Mouse (Mus musculus): ENCODE results near the gene Fezf1. TPM values are rescaled to one million over a fixed set of nuclear protein-coding genes. Genes with fewer than 3 reads are reported as not detected.

Fezf1 gene
- polyA plus RNA-seq (2014; fragmentation: Nextera tagmentation; extraction: Ambion mirVana), result 11.2 and 12.0 TPM in 2 replicates

DNA sequence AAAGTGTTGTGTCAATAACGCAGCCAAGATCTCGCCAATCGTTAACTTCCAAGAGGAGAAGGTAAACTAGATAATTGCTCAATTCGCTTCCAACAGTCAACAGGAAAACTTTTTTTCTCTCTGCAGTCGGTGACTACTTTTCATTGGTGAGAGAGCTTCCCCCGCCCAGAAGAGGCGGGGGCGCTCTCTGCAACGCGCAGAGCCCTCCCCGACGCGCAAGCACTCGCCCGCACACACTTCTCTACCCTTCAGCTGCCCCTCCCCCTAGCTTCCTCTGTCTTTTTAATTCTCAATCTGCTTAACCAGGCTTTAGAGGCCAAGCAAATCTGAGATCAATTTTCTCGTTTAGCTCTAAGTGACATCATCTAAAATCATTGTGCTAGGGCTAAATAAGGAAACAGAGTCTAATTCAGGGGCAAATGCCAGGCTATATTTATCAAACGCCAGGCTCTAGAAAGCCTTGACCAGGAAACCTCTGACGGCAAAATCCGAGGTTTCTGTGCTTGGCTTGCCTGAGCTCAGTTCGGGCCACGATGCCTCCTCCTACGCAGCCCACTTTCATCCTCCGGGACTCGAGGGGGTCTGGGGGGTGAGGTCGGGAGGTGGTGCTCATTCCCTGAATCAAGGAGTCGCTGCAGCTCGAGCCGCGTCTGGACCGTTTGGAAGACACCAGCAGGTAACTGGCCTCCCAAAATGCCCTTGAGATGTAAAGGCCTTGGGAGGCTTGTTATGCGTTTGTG lies at the start of gene Fezf1:
Gene Fezf1, minus strand, starts transcription at position 50 of the 740 bp plus-strand sequence.
- Histone ChIP-seq H3K9ac (ENCODE audit: low read length) (peak within 1 kb of the TSS; percentile 58), H3K9me3 (replicated peaks; ENCODE audit: control insufficient read depth, low read length) (no peaks in the 10 kb centered on the region), H3K27me3 (replicated peaks; ENCODE audit: control insufficient read depth, insufficient read depth, low read length) (peaks cover 65% of the 10 kb centered on the region), H3K4me1 (ENCODE audit: control insufficient read depth, insufficient read depth, low read length) (peaks cover 12% of the 10 kb centered on the region), H3K36me3 (ENCODE audit: control insufficient read depth, insufficient read depth, low read length) (no peaks in the 10 kb centered on the region), H3K27ac (ENCODE audit: low read depth, low read length) (peak within 1 kb of the TSS; percentile 58), H3K4me3 (ENCODE audit: low read depth, low read length) (peak within 1 kb of the TSS; percentile 38), H3K4me2 (ENCODE audit: low read length) (peak within 1 kb of the TSS; percentile 68)
- DNase-seq (ENCODE audit: low spot score) (peak; percentile 64), ATAC-seq (no peak)
- under 1% methylated on average over 31 of the region's 31 CpGs for WGBS

GRCm38 (mm10) chr6:23294685-23295084 lies 46.5 kb upstream of the Fezf1 start:
- DNase-seq (ENCODE audit: low spot score) (peak; percentile 38), ATAC-seq (peak; percentile 37; the same call in 1 of the 2 replicates)
- no peak overlapping the region for H3K9ac ChIP-seq (ENCODE audit: low read length)
- no peaks in the 10 kb centered on the region for H3K9me3 ChIP-seq (replicated peaks; ENCODE audit: control insufficient read depth, low read length)
- WGBS, result 83% methylated on average over 4 of the region's 4 CpGs
- H3K27me3 ChIP-seq (replicated peaks; ENCODE audit: control insufficient read depth, insufficient read depth, low read length), result peaks cover 3% of the 10 kb centered on the region; the same call in 1 of the 2 replicates
- H3K4me1 ChIP-seq (ENCODE audit: control insufficient read depth, insufficient read depth, low read length), result no peaks in the 10 kb centered on the region
- no peak overlapping the region for H3K4me2 ChIP-seq (ENCODE audit: low read length)
- no peaks in the 10 kb centered on the region for H3K36me3 ChIP-seq (ENCODE audit: control insufficient read depth, insufficient read depth, low read length)
- H3K27ac ChIP-seq (ENCODE audit: low read depth, low read length), result no peak overlapping the region
- H3K4me3 ChIP-seq (ENCODE audit: low read depth, low read length), result no peak overlapping the region

DNA sequence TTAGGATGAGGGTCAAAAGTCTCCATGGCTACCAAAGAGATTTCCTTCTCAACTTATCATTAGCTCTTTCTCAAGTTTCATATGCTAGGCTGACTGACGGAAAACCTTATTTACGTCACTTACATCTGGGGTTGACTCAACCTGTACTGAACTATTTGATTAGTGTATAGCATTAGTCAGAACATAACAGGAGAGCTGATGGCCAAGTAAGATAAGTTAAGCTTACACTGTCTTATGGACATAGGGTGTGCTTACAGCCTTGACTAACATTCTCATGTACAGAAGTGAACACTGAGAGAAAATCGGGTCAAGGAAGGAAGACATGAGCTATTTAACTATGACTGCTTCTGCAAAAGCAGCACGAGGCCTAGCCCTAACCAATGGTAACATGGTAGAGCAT lies 40.6 kb upstream of the Fezf1 start:
- 96% methylated on average over 4 of the region's 4 CpGs for WGBS
- ATAC-seq, result no peak

DNA sequence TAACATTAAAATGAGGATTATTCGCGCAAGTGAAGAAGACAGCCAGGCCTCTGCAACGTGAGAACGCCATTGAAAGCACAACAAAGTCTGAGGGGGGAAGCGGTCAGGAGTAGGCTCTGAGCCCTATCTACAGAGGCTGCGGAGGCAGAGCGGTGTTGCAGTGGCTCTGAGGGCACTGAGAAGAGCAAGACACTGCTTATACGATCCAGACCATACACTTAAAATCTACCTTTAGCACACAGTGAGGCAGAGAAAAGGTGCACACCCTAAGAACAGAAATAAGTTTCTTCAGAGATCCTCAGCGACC lies 33.3 kb upstream of the Fezf1 start:
- no peaks in the 10 kb centered on the region for H3K9me3 ChIP-seq (replicated peaks; ENCODE audit: control insufficient read depth, low read length)
- H3K27me3 ChIP-seq (replicated peaks; ENCODE audit: control insufficient read depth, insufficient read depth, low read length), result peaks cover 27% of the 10 kb centered on the region
- no peak overlapping the region for H3K4me3 ChIP-seq (ENCODE audit: low read depth, low read length)
- peaks cover 15% of the 10 kb centered on the region for H3K4me1 ChIP-seq (ENCODE audit: control insufficient read depth, insufficient read depth, low read length)
- 3% methylated on average over 9 of the region's 9 CpGs for WGBS
- ATAC-seq, result peak; percentile 55
- no peaks in the 10 kb centered on the region for H3K36me3 ChIP-seq (ENCODE audit: control insufficient read depth, insufficient read depth, low read length)
- no peak for DNase-seq (ENCODE audit: low spot score)
- H3K9ac ChIP-seq (ENCODE audit: low read length), result no peak overlapping the region
- peak overlapping the region; percentile 16 for H3K4me2 ChIP-seq (ENCODE audit: low read length)
- H3K27ac ChIP-seq (ENCODE audit: low read depth, low read length), result no peak overlapping the region

More for the DNA sequence above, 40.6 kb upstream of the Fezf1 start:
- no peaks in the 10 kb centered on the region for H3K9me3 ChIP-seq (replicated peaks; ENCODE audit: control insufficient read depth, low read length)
- H3K4me3 ChIP-seq (ENCODE audit: low read depth, low read length), result no peak overlapping the region
- no peak overlapping the region for H3K27ac ChIP-seq (ENCODE audit: low read depth, low read length)
- H3K27me3 ChIP-seq (replicated peaks; ENCODE audit: control insufficient read depth, insufficient read depth, low read length), result peaks cover 3% of the 10 kb centered on the region; the same call in 1 of the 2 replicates
- H3K9ac ChIP-seq (ENCODE audit: low read length), result no peak overlapping the region
- H3K36me3 ChIP-seq (ENCODE audit: control insufficient read depth, insufficient read depth, low read length), result no peaks in the 10 kb centered on the region
- no peak overlapping the region for H3K4me2 ChIP-seq (ENCODE audit: low read length)
- no peak for DNase-seq (ENCODE audit: low spot score)
- H3K4me1 ChIP-seq (ENCODE audit: control insufficient read depth, insufficient read depth, low read length), result no peaks in the 10 kb centered on the region

DNA sequence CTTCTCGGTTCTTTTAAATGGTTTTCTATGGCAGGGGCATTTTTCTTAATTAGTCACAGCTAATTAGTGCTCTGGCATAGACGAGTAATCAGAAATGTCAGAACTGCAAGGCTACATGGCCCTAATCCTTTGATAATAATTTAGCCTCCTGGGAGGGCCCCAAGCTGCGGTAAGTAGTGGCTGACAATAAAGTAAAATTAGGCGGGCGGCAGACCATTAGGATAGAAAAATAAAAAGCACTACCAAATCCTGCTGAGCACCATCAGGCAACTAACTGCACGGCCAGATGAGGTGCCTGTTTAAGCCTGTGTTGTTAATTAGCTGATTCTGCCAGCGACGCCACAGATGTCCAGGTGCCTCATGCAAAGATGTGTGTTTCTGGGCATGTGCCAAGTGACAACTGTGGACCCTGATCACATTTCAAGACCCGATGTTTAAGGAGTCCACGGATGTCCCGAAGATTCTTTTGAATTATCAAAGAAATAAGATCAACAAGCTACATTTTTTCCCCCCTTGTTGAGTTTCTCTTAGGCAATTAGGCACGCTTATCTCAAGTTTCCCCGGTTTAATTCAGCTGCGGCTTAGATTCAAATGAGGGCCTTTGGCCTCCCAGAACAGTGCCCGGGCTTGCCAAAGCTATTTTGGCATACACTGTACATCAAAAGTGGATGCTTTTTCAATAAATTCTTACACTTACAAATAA lies 32.8 kb upstream of the Fezf1 start:
- peaks cover 15% of the 10 kb centered on the region for H3K4me1 ChIP-seq (ENCODE audit: control insufficient read depth, insufficient read depth, low read length)
- H3K4me3 ChIP-seq (ENCODE audit: low read depth, low read length), result no peak overlapping the region
- ATAC-seq (peak; percentile 96), DNase-seq (ENCODE audit: low spot score) (peak; percentile 94)
- no peaks in the 10 kb centered on the region for H3K9me3 ChIP-seq (replicated peaks; ENCODE audit: control insufficient read depth, low read length)
- H3K4me2 ChIP-seq (ENCODE audit: low read length), result peak overlapping the region; percentile 16
- no peaks in the 10 kb centered on the region for H3K36me3 ChIP-seq (ENCODE audit: control insufficient read depth, insufficient read depth, low read length)
- no peak overlapping the region for H3K27ac ChIP-seq (ENCODE audit: low read depth, low read length)
- H3K9ac ChIP-seq (ENCODE audit: low read length), result no peak overlapping the region
- peaks cover 27% of the 10 kb centered on the region for H3K27me3 ChIP-seq (replicated peaks; ENCODE audit: control insufficient read depth, insufficient read depth, low read length)
- WGBS, result 1% methylated on average over 15 of the region's 15 CpGs

GRCm38 (mm10) chr6:23273483-23273882 lies 25.3 kb upstream of the Fezf1 start:
- Histone ChIP-seq H3K9me3 (replicated peaks; ENCODE audit: control insufficient read depth, low read length) (no peaks in the 10 kb centered on the region), H3K36me3 (ENCODE audit: control insufficient read depth, insufficient read depth, low read length) (no peaks in the 10 kb centered on the region), H3K27me3 (replicated peaks; ENCODE audit: control insufficient read depth, insufficient read depth, low read length) (peaks cover 43% of the 10 kb centered on the region), H3K4me1 (ENCODE audit: control insufficient read depth, insufficient read depth, low read length) (peaks cover 12% of the 10 kb centered on the region), H3K4me3 (ENCODE audit: low read depth, low read length) (no peak overlapping the region), H3K4me2 (ENCODE audit: low read length) (peak overlapping the region; percentile 34; the same call in 1 of the 2 replicates), H3K27ac (ENCODE audit: low read depth, low read length) (no peak overlapping the region), H3K9ac (ENCODE audit: low read length) (no peak overlapping the region)
- ATAC-seq (peak; percentile 13; the same call in 1 of the 2 replicates), DNase-seq (ENCODE audit: low spot score) (no peak)
- WGBS, result 17% methylated on average over 4 of the region's 4 CpGs

DNA sequence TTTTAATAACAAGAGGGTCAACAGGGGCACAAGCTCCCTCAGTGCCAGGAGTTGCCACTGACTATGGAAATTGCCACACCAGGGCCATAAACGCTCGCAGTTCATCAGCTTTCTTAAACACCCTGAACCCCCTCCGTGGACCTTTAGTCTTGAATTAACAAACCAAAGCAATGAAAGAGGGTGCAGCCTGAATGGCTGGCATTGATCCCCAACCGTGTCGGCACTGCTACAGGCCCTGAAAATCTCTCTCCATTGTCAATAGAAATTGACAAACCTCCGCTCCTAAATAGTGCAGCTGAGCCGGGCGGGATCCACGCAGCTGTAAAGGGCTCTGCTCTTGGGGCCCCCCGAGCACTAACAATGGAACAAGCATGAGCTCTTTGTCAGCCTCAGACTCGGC lies 24.8 kb upstream of the Fezf1 start:
- Histone ChIP-seq H3K4me2 (ENCODE audit: low read length) (peak overlapping the region; percentile 34), H3K9ac (ENCODE audit: low read length) (no peak overlapping the region), H3K4me3 (ENCODE audit: low read depth, low read length) (no peak overlapping the region), H3K27ac (ENCODE audit: low read depth, low read length) (no peak overlapping the region), H3K27me3 (replicated peaks; ENCODE audit: control insufficient read depth, insufficient read depth, low read length) (peaks cover 39% of the 10 kb centered on the region), H3K4me1 (ENCODE audit: control insufficient read depth, insufficient read depth, low read length) (peaks cover 12% of the 10 kb centered on the region), H3K9me3 (replicated peaks; ENCODE audit: control insufficient read depth, low read length) (no peaks in the 10 kb centered on the region), H3K36me3 (ENCODE audit: control insufficient read depth, insufficient read depth, low read length) (no peaks in the 10 kb centered on the region)
- DNase-seq (ENCODE audit: low spot score) (peak; percentile 75), ATAC-seq (peak; percentile 86)
- under 1% methylated on average over 11 of the region's 11 CpGs for WGBS

DNA sequence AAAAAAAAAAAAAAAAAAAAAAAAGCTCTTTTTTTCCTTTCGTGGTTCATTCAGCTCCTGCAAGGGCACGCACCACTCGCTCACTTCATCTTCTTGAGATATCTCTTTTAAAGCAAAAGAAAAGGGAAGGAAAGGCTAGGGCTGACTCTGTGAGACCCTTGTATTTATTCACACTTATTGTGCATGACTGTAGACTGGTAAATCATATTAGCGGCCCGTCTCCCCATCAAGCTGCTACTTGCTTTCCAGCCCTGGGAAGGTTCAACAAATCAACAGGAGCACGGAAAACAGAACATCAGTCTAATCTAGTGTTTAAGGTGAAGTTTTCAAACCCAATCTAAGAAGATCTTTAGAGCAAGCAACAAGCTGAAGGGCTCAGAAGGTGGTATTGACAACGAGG lies 24.4 kb upstream of the Fezf1 start:
- 12% methylated on average over 7 of the region's 7 CpGs for WGBS
- H3K36me3 ChIP-seq (ENCODE audit: control insufficient read depth, insufficient read depth, low read length), result no peaks in the 10 kb centered on the region
- H3K9ac ChIP-seq (ENCODE audit: low read length), result no peak overlapping the region
- H3K27me3 ChIP-seq (replicated peaks; ENCODE audit: control insufficient read depth, insufficient read depth, low read length), result peaks cover 42% of the 10 kb centered on the region
- peak overlapping the region; percentile 34 for H3K4me2 ChIP-seq (ENCODE audit: low read length)
- ATAC-seq (peak; percentile 30; the same call in 1 of the 2 replicates), DNase-seq (ENCODE audit: low spot score) (peak; percentile 37)
- H3K4me1 ChIP-seq (ENCODE audit: control insufficient read depth, insufficient read depth, low read length), result peaks cover 12% of the 10 kb centered on the region
- H3K27ac ChIP-seq (ENCODE audit: low read depth, low read length), result no peak overlapping the region
- no peaks in the 10 kb centered on the region for H3K9me3 ChIP-seq (replicated peaks; ENCODE audit: control insufficient read depth, low read length)
- no peak overlapping the region for H3K4me3 ChIP-seq (ENCODE audit: low read depth, low read length)

- Histone ChIP-seq H3K4me3 (ENCODE audit: low read depth, low read length) (peak overlapping the region; percentile 13; the same call in 1 of the 2 replicates), H3K9ac (ENCODE audit: low read length) (peak overlapping the region; percentile 38; the same call in 1 of the 2 replicates), H3K4me2 (ENCODE audit: low read length) (peak overlapping the region; percentile 41), H3K4me1 (ENCODE audit: control insufficient read depth, insufficient read depth, low read length) (peaks cover 8% of the 10 kb centered on the region), H3K36me3 (ENCODE audit: control insufficient read depth, insufficient read depth, low read length) (no peaks in the 10 kb centered on the region), H3K27ac (ENCODE audit: low read depth, low read length) (no peak overlapping the region), H3K27me3 (replicated peaks; ENCODE audit: control insufficient read depth, insufficient read depth, low read length) (peaks cover 75% of the 10 kb centered on the region), H3K9me3 (replicated peaks; ENCODE audit: control insufficient read depth, low read length) (no peaks in the 10 kb centered on the region)
- WGBS, result 4% methylated on average over 9 of the region's 9 CpGs
- ATAC-seq (no peak), DNase-seq (ENCODE audit: low spot score) (no peak)
Observed at GRCm38 (mm10) chr6:23260738-23261050, 12.5 kb upstream of the Fezf1 start.

Data from forebrain, embryonic 14.5 days (tissue).